Mouse (Mus musculus): ENCODE data around the gene Nlrp10. TPM values are rescaled to one million over a fixed set of nuclear protein-coding genes. Genes with fewer than 3 reads are reported as not detected.

Gene Nlrp10
- under 1 TPM; 0.33 to 0.61 TPM for total RNA-seq (2021)
- long read RNA-seq, experiment 1, partial matches to known transcripts = 0 of 3 reads
- long read RNA-seq, experiment 1, other reads (novel, unspliced or antisense) = 3 of 3 reads
- long read RNA-seq, experiment 2 = 0 reads

- DNase-seq (ENCODE audit: low spot score in 2 of 2) = no peak
- intact Hi-C loops (cut with DNase I) = loop anchor here (5.0 kb wide), 1 partner anchor 113 kb away; no protein-coding TSS in a partner anchor
Measured at GRCm38 (mm10) chr7:108929726-108930393, at the start of gene Nlrp10. Gene Nlrp10, minus strand, starts transcription at chr7:108930178.

GRCm38 (mm10) chr7:108972273-108972672 lies 42.3 kb upstream of the Nlrp10 start:
- intact Hi-C loops (cut with DNase I) = no loop called here
- DNase-seq (ENCODE audit: low spot score in 2 of 2) = peak in 1 of 2 experiments; percentile 72

DNA sequence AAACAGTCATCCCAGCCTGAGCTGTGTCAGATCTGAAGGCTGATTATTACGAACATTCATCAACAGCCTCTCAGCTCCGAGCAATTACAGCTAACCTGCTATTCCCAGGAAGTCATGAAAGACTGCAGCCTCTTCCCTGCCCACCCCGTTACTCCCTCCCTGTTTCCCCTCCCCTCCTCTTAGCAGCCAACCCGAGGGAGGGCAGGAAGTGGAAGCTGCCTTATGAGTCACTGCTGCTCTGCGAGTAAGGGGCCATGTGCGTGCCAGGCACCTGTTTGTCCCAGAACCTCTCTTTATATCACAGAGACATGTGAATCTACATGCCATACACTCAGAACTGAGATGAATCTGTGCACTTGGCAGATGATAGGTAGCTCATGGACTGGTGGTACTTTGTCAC lies 38.2 kb upstream of the Nlrp10 start:
- no peak for DNase-seq (ENCODE audit: low spot score in 2 of 2)
- intact Hi-C loops (cut with DNase I) = loop anchor here (10.0 kb wide), 1 partner anchor 477 kb away; no protein-coding TSS in a partner anchor

DNA sequence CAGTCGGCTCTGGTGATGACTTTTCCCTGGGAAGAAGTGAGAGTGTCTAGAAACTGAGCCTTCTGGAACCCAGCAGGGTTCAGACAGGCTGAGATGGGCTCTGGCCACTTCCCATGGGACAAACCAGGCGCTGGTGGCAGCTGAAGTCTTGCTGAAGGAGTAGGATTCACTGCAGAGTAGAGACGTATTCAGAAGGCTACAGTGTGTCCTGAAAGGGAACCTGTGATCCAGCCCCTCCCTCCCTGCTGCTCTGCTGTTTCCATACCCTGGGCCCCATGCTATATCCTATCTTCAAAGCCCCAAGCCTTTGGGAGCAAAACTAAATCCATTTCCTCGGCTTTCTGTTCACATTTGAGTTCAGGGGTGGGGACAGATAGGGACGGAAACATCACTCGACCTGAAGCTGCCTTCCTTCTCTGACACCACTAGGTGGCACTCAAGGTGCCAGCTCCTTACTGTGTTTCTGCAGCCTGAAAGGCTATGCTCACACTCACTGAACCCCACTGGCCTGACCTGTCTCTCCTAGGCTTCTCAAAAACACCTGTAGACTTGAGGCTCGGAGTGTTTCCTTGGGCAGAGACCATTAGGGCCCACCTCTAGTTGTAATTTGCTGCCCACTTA lies 36.9 kb upstream of the Nlrp10 start:
- DNase-seq (ENCODE audit: low spot score in 2 of 2) = peak; percentile 71 to 76
- intact Hi-C loops (cut with DNase I) = loop anchor here (2.0 to 10.0 kb wide), 2 partner anchors 54 to 478 kb away; no protein-coding TSS in a partner anchor

GRCm38 (mm10) chr7:108965968-108966367 lies 36.0 kb upstream of the Nlrp10 start:
- no peak for DNase-seq (ENCODE audit: low spot score in 2 of 2)
- intact Hi-C loops (cut with DNase I) = loop anchor here (2.0 to 10.0 kb wide), 2 partner anchors 55 to 479 kb away; no protein-coding TSS in a partner anchor

- intact Hi-C loops (cut with DNase I) = no loop called here
- DNase-seq (ENCODE audit: low spot score in 2 of 2) = no peak
Measured at GRCm38 (mm10) chr7:108957734-108958133, 27.8 kb upstream of the Nlrp10 start.

- peak in 1 of 2 experiments; percentile 34 for DNase-seq (ENCODE audit: low spot score in 2 of 2)
Measured at GRCm38 (mm10) chr7:108954185-108954584, 24.2 kb upstream of the Nlrp10 start.

GRCm38 (mm10) chr7:108952801-108953200 lies 22.8 kb upstream of the Nlrp10 start:
- no peak for DNase-seq (ENCODE audit: low spot score in 2 of 2)
- intact Hi-C loops (cut with DNase I) = loop anchor here (5.0 kb wide), 2 partner anchors 74 to 130 kb away; partner anchors contain the start of gene Ric3

More at GRCm38 (mm10) chr7:108954185-108954584, 24.2 kb upstream of the Nlrp10 start:
- intact Hi-C loops (cut with DNase I) = loop anchor here (5.0 kb wide), 2 partner anchors 73 to 128 kb away; partner anchors contain the start of gene Ric3

GRCm38 (mm10) chr7:108950762-108951331 lies 20.9 kb upstream of the Nlrp10 start:
- intact Hi-C loops (cut with DNase I) = loop anchor here (5.0 kb wide), 2 partner anchors 76 to 131 kb away; partner anchors contain the start of gene Ric3

GRCm38 (mm10) chr7:108950312-108950761 lies 20.4 kb upstream of the Nlrp10 start, which contains the start of gene Tub:
Gene Tub, plus strand, starts transcription at chr7:108950338.
- DNase-seq (ENCODE audit: low spot score in 2 of 2) = peak; percentile 84 to 92
- intact Hi-C loops (cut with DNase I) = loop anchor here (5.0 kb wide), 2 partner anchors 77 to 132 kb away; partner anchors contain the start of gene Ric3

More at GRCm38 (mm10) chr7:108950762-108951331, 20.9 kb upstream of the Nlrp10 start:
- peak; percentile 76 to 77 for DNase-seq (ENCODE audit: low spot score in 2 of 2)

GRCm38 (mm10) chr7:108949301-108949700 lies 19.3 kb upstream of the Nlrp10 start:
- intact Hi-C loops (cut with DNase I) = no loop called here
- DNase-seq (ENCODE audit: low spot score in 2 of 2) = no peak

DNA sequence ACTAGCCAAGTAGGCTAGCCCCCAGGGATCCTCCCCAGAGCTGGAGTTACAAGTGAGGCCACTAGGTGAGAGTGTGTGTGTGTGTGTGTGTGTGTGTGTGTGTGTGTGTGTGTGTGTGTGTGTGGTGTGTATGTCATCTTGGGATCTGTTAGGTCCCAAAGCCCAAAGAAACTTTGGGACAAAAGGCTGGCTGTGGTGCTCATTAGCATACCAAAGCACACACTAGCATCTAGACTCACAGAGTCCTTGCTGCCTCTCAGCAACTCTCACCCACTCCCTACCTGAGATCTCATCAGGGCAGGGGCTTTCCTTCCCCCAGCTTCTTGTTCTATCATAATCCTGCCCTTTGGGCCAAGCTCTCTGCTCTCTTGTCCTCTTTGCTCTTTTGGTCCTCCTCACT lies 18.6 kb upstream of the Nlrp10 start:
- DNase-seq (ENCODE audit: low spot score in 2 of 2) = no peak
- intact Hi-C loops (cut with DNase I) = no loop called here

- intact Hi-C loops (cut with DNase I) = no loop called here
- DNase-seq (ENCODE audit: low spot score in 2 of 2) = peak; percentile 66 to 71
Measured at GRCm38 (mm10) chr7:108944002-108944401, 14.0 kb upstream of the Nlrp10 start.

DNA sequence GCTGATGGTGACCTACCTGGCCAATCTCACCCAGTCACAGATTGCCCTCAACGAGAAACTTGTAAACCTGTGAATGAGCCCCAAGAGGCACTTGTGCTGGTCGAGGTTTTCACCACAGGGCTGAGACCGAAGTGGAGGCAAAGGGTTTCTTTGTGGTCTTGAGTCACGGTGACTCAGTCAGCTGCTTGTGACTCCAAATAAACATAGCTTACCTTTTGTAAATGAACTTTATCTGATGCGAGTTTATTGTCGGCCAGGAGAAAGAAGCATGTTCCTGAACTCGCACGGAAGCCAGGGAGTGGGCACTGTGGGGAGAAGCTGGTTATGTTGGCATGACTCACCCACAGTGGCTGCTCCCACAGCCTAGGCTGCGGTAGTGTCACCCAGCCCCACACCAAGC lies 11.5 kb upstream of the Nlrp10 start:
- intact Hi-C loops (cut with DNase I) = no loop called here
- DNase-seq (ENCODE audit: low spot score in 2 of 2) = no peak

GRCm38 (mm10) chr7:108936591-108936990 lies 6.6 kb upstream of the Nlrp10 start:
- intact Hi-C loops (cut with DNase I) = no loop called here
- DNase-seq (ENCODE audit: low spot score in 2 of 2) = no peak

GRCm38 (mm10) chr7:108935411-108935810 lies 5.4 kb upstream of the Nlrp10 start:
- no peak for DNase-seq (ENCODE audit: low spot score in 2 of 2)
- intact Hi-C loops (cut with DNase I) = no loop called here

GRCm38 (mm10) chr7:108934836-108935235 lies 4.9 kb upstream of the Nlrp10 start:
- DNase-seq (ENCODE audit: low spot score in 2 of 2) = no peak
- intact Hi-C loops (cut with DNase I) = loop anchor here (5.0 kb wide), 1 partner anchor 118 kb away; no protein-coding TSS in a partner anchor

DNA sequence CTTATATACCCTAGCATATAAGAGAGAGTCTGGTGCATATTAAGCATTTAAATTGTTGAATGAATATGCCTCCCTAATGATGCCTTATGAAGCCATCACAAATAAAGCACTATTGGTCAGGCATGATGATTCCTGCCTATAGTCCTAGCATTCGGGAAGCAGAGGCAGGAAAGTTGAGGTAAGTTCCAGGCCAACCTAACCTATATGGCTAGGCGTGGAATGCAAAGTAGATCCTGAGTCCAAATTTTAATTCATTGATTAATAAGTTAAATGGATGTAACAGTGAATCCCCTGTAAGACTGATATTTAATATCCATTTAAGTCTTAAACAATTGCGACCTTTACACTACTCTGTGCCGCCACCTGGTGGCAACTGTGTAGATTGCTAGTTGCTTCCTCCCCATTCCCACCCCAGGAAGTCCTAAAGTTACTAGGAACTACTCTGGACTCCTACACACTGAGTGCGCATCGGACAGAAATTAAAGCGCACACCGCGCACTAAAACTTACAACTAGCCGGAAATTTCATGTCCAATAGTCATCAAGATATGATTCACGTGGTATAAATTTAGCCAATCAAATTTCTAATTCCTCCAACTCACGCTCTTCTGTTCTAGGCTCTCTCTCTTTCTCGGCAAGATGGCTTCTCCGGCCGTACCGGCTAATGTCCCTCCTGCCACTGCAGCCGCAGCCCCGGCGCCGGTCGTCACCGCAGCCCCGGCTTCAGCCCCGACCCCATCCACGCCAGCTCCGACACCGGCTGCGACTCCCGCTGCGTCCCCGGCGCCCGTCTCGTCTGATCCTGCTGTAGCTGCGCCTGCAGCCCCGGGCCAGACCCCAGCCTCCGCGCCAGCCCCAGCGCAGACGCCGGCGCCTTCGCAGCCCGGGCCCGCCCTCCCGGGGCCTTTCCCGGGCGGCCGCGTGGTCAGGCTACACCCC lies 4.1 kb upstream of the Nlrp10 start, which contains the start of gene Eif3f:
Eif3f (plus strand) TSS at position 624 of the 938 bp plus-strand sequence.
- peak; percentile 97 to 99 for DNase-seq (ENCODE audit: low spot score in 2 of 2)
- intact Hi-C loops (cut with DNase I) = loop anchor here (5.0 kb wide), 1 partner anchor 117 kb away; no protein-coding TSS in a partner anchor
